Mouse (Mus musculus): Measurements from ENCODE around the gene Ltf.

The Ltf gene

GRCm38 (mm10) chr9:111086995-111087606 is 68.0 kb downstream of the Ltf start:
- DNase-seq (ENCODE audit: low spot score in 2 of 2) = no peak

- DNase-seq (ENCODE audit: low spot score in 2 of 2) = no peak
Measured at GRCm38 (mm10) chr9:111087960-111088359, 68.9 kb downstream of the Ltf start.

DNA sequence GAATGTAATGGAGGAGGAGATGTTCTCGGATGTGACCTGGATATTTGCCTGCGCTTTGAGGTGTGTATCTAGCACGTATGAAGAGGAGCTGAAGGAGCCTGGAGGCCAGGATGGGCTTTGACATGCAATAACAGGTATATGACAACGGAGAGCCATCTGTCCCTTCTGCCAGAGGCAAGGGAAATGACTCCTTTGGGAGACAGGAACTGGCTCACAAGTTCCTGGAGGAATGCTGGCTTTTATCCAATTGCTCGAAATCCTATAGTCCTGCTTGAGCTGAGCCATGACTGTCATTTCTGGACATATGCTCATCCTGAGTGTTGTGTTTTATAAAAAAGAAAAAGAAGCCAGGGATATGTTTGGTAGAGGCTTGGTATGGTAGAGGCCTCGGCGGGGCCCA is 69.8 kb downstream of the Ltf start:
- no peak for DNase-seq (ENCODE audit: low spot score in 2 of 2)
